Mouse (Mus musculus) kidney, adult 8-10 months (tissue): Measurements from ENCODE around the gene Trit1.
"Not testable (repeated sequence)": the region's sequence is repeated elsewhere in the genome, so short reads cannot be mapped to it uniquely, and the experiment has no call there.

Source experiments
- DNase-seq, 2 experiments: peaks; one replicate each; pipeline ENCODE4 v3.0.0; 2022

Gene Trit1

DNA sequence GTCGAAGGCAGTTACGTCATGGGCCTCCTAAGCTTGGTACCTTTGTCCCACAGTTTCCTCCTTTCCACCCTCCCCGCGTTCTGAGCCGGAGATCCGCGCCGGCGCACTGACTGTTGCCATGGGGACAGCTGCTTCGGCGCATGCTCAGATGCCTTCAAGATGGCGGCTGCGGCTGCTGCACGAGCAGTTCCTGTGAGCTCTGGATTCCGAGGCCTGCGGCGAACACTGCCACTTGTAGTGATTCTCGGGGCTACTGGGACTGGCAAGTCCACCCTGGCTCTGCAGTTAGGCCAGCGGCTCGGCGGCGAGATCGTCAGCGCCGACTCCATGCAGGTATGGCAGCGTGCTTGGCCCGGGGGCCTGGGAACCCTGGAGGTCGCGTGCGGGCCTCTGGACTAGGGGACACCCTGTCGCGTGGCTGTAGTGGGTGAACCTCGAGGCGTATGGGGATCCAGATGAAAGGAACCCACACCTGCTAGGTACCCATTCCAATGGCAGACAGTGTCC is at the start of gene Trit1:
Gene Trit1 (plus strand): TSS at position 147 of the 507 bp plus-strand sequence.
- DNase-seq = peak; percentile 92 to 95

DNA sequence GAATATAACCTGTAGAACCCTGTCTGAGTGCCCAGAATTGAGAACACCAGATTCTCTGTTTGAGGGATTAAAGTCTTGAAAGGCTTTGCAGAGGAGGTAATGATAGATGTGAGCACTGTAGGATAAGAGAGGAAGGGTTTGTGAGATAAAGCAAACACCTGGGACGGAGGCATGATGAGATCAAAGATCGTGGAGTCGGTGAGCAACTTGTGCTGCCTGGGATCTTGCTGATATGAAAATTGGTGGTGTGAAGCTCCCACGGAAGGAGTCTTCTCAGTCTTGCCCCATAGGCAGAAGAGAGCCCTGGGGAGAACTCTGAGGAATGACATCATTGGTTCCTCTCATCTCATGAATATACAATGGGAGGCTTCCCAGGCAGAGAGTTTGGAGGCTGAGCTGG is 48.3 kb upstream of the Trit1 start:
- no peak for DNase-seq

DNA sequence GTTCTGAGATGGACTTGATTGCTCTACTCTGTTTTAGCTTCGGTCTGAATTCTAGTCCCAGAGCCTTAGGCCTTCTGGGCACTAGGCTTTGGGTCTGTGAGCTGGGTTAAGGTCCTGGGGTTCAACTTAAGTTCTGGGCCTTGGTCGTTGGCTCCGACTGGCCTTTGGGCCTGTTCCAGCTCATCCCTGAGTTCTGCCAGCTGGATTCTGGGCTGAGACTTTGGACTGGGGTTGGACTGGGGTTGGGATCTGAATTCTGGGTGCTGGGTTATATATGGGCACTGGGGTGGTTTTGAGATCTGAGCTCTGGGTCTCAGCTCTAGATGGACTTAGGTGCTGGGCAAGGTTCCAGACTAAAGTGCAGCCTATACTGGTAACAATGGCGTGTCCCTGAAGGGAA is 45.2 kb upstream of the Trit1 start:
- peak; percentile 84 to 90 for DNase-seq

DNA sequence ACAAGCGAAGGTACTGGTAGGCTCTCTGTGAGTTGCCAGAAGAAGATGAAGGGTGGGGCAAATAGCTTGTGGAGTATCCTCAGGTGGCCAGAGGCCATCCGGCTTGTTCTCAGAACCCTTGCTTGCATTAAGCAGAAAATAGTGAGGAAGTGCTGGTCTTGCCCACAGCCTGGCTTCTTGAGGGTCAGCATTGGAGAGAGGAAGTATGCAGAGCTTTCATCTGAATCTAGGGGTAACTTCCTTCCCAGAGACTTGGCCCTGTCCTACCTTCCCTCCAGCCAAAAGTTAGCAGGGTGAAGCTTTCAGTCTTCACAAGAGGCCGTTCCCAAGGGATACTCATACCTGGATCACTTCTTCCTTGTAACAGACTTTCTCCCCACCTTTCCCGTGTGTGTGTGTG is 44.8 kb upstream of the Trit1 start:
- DNase-seq = no peak

DNA sequence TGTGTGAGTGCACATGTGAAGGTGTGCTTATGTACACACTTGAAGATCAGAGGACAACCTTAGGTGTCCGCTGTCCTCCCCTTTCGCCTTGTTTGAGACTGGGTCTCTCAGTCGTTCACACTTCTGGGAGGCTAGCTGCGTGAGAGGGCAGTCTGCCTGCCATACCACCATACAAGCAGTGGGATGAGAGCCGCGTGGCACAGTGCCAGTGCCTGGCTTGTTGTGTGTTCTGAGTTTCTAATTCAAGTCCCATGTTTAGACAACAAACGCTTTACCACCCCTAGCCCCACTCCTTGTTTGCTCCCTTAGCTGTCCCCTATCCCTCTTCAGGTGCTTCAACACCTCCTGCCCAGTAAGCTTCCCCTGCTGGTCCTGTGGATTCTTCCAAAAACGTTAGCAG is 44.3 kb upstream of the Trit1 start:
- no peak for DNase-seq

DNA sequence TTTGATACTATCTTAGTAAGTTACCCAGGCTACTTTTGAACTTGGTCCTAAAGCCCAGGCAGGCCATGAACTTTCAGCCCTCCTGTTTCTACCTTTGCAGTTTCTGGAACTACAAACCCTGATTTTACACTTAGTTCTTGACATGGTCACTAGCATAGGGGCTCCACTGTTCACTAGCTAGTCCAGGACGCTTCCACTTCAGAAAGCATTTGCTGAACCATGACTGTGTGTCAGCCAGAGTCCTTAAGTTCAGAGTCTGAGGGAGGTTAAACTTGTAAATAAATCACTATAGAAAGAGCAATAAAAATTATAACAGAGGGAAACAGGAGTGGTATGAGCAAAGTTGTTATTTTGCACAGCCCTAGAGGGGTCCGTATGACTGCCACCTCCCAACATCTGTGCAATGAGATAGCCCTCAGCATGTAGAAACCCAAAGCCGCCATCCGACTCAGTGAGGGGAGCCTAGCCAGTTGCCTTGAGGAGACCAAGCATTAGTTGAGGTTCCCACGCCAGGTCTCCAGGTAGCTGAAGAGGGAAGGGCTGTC is 41.3 kb upstream of the Trit1 start:
- peak; percentile 49 to 71 for DNase-seq

DNA sequence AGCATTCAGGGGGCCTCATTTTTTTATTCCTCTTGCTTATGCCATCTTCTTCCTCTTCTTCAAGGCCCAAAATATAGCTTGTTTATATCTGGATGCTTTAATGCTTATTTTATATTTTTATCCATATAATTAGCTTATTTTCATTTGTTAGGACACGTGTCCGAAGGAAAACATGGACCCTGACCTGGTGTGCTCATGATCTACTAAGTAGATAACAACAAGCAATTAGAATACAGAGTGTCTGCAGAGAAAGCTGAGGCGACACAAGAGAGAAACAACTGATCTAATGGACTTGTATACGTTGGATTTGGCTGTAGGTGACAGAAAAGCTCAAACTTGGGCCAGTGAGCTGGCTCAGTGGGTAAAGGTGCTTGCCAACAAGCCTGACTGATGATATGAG is 39.5 kb upstream of the Trit1 start:
- no peak for DNase-seq

DNA sequence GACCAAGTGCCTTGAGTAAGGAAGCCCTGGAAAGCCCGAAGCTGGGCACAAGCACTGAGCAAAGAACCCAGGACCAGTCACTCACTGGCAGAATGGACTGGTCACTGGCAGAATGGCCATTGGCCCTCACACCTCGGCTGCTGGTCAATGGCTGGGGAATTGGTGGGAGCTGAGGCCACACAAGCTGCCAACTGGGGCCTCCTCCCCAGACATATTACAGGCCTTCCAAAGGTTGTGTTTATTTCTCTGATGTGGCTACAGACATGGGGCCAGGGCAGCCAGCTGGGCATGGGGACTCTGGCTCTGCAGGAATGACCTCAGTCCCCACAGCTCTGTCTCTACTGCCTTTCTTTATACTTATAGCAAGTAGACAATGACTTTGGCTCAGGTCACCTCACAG is 37.5 kb upstream of the Trit1 start:
- DNase-seq = no peak

DNA sequence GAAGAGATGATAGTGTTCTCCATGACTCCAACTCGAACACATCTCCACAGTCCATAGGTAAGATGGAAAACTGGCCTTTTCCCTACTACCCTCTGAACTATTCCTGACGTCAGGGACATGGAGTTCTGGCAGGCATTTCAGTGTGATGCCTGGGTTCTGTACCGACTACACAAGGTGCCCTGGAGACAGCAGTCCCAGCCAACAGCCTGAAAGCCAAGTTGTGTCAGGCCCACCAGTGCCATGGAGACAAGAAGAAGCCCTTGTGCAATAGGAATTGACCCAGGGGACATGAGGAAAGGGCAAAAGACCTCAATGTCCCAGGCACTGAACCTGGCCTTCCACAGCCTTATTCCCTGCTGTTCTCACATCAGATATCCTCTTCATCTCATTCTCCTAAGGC is 36.6 kb upstream of the Trit1 start:
- no peak for DNase-seq

DNA sequence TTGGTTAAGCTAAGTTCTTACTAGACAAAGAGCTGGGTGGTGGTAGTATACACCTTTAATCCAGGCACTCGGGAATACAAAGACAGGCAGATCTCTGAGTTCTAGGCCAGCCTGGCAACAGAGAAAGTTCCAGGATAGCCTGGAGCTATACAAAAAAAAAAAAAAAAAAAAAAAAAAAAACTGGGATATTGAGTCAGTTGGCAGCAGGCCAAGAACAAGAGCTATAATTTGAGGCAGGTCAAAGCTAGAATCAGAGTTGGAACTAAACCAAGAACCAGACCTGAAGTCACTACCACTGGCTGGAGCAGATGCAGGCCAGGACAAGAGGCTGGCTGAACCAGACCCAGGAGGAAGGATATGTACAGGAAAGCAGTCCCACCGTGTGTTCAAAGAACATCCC is 35.7 kb upstream of the Trit1 start:
- no peak for DNase-seq

DNA sequence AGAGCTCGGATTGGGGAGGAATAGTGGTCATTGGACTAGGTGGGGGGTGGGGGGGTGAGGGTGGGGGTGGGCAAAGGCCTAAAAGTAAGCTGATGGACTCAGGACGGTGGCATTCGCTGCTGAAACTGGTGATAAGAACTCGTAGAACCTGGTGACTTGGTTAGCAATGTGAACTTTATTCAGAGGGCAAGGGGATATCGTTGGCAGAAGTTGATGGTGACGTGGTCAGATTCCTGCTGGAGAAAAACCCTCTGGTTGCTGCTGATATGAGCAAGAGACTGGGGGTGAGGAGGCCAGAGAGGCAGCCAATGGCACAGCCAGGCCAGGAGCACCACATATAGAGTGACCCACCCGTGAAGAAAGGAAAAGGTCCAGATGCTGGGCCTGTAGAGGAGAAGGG is 35.2 kb upstream of the Trit1 start:
- no peak for DNase-seq

DNA sequence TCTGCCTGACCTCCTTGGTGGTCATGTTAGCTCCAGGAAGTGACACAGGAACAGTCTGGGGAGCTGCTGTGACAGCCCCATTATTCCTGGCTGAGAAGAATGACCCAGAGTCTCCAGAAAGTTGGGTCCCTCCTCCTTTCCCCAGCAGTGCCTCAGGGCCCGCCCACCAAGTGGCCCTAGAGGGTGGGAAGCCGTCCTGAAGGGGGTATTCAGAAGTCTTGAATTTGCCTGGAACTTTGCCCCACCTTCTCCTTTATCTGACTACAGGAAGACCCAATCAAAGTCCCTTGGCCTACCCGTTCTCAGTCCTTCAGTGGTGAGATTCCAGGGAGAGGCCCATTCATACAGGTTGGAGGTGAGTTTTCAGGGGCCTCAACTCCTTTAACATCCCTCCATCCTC is 34.5 kb upstream of the Trit1 start:
- no peak for DNase-seq

DNA sequence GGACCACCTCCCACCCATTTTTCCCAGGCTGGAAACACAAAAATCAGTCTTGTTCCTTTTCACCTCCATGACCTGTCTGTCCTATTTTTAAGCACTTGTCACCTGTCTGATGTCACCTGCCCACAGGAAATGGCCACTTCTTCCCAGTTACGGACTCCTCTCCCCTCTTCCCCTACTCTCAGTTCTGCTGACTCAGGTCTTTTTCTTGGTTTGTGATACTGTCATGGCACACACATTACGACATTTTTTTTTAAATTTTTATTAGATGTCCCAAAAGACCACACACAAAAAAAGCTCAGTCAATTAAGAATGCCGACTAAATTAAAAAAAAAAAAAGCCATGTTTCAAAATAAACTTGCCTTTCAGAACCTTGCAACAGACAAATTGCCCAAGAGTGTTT is 33.9 kb upstream of the Trit1 start:
- DNase-seq = no peak

DNA sequence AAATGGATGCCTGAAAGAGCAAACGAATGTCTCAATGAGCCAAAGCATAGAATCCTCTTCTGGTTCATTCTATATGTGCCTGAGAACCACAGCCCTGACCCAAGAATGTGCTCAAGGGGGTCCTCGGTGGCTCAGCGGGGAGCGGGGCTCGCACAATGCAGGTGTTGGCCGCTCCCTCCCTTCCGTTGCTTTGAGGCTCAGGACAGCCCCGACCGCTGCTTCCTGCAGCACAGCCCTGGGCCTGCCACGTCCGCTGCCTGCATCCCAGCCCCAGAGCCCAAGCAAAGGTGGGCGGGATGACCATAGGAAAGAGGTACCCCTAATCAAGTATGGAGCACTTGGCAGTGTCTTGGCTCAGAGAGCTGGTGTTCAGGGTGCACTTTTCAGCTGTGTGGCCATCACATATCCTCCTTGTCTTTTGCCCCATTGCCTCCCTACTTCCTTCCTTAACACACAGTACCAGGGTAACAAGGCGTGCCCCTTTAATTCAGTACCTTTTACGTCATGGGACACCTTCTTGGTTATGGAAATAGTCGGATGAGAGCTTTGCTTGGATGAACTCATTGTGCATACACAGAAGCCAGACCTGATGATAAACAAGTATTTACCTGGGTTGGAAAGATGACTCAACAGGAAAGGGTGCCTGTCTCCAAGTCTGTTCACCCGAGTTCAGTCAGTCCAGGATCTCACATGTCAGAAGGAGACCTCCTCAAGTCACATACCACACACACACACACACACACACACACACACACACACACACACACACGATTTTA is 32.7 kb upstream of the Trit1 start:
- no peak for DNase-seq

DNA sequence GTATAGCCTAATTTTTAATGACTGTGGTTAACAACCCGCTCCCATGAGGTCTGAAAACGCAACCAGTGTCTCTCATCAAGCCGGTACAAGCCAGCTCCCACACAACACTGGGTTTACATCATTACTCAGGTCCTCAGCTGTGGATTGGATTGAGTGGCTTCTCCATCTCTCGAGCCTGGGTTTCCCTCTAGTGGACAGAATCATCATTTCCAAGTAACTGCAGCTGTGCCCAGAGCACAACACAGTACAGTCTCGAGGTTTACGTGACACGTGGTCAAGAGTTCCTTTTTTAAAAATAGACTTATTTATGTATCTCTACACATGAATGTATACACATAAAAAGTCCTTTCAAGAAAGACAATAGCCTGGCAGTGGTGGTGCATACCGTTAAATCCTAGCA is 31.3 kb upstream of the Trit1 start:
- DNase-seq = peak; percentile 61 to 65

DNA sequence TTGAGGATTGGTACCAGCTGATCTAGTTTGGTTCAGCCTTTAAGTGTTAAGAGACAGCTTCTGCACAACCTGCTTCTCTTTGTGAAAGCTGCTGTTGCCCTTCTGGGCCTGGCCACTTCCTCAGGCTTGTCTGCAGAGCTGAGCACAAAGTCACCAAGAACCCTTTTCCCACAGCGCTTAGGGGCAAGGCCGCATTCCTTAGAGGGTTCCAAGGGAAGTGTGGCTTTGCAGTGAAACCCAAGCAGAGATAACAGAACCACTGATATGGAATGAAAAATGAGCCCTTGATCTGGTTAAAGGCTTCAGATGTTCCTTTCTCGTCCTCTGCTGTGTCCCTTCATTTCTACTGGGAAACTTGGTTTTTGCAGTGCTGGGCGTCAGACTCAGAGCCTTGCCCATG is 29.0 kb upstream of the Trit1 start:
- DNase-seq = no peak

DNA sequence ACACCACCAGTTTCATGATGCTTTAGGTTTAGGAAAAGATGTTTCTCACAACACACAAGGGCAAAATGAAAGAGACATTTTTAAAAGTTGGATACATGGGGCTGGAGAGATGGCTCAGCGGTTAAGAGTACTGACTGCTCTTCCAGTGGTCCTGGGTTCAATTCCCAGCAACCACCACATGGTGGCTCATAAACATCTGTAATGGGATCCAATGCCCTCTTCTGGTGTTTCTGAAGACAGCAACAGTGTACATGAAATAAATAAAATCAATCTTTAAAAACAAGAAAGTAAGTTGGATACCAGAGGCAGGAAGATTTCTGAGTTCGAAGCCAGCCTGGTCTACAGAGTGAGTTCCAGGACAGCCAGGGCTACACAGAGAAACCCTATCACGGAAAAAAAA is 28.4 kb upstream of the Trit1 start:
- DNase-seq = not testable (repeated sequence)

DNA sequence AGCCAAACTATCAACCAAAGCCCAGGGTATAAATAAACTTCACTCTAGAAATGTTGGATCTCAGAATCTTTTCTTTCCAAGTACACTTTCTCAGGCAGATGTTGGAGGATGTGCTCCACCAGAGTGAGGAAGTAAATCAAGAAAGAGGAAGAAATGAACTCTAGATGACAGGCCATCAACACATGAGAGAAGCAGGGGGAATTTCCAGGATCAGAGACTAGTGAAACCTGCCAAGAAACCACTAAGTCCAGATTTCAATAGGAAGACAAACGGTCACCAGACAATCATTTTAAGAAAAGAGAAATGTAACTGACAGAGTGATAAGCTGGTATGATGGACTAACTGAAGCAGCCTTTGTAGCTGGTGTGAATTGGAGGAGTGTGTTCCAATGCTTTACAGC is 25.2 kb upstream of the Trit1 start:
- DNase-seq = no peak

DNA sequence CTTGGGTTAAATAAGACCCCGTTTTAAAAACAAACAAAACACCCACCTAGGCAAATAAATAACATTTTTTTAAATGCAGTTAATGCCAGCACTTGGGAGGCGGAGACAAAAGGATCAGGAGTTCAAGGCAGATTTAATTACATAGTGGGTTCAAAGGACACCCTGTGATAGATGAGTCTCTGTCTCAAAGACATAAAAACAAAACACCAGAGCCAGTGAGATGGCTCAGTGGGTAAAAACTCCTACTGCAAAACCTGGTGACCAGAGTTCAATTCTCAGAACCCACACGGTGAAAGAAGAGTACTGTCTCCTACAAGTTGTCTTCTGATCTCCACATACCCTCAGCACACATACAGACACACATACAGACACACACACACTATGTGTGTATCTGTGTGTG is 24.1 kb upstream of the Trit1 start:
- DNase-seq = peak in 1 of 2 experiments; percentile 19

DNA sequence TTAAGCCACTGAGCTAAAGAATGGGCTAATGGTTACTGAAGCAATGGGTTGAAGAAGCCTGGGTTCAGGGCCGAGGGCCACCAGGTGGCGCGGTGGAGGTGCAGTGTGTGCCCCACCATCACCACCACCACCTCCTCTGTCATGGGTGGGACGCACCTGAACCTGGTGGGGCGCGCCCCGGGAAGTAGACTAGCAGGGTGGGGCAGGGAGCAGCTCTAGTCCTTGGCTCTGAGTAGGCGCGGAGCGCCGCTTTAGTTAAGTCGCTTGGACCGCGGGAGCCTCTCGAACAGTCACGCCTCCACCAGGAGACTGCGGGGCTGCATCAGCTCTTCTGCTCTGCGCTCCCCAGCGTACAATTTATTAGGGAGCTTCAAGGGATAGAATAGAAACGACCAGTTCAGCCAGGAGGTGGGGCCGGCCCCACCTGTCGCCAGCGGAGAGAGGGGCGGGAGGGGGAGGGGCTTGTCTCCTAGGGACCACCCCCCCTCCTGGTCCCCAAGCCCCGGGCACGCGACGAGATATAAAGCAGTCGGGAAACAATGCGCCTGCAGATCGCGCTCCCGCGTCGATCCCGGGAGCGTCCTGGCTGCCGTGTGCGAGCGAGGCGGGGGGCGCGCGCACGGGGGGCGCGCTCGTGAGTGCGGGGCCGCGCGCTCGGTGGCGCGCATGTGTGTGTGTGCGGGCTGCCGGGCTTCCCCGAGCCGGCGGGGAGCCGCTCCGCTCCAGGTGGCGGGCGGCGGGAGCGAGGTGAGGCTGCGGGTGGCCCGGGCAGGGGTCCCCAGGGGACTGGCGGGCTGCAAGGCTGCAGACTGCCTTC is 20.8 kb upstream of the Trit1 start, which contains the start of gene Mycl:
Gene Mycl (plus strand): TSS at position 249 of the 817 bp plus-strand sequence.
- peak; percentile 64 to 86 for DNase-seq

DNA sequence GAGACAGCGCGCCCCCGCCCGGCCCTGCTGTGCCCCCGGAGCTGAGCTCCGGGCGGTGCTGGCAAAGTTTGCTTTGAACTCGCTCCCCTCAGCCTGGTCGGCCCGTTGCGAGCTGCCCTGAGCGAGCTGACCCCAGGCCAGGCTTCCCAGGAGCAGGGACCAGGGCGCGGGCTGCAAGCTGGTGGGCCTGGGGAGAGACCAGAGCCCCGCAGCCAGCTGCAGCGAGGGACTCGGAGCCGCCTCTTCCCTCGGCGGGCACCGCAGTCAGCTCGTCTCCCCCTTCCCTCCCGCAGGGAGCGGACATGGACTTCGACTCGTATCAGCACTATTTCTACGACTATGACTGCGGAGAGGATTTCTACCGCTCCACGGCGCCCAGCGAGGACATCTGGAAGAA is 20.2 kb upstream of the Trit1 start:
- DNase-seq = peak in 1 of 2 experiments; percentile 38

DNA sequence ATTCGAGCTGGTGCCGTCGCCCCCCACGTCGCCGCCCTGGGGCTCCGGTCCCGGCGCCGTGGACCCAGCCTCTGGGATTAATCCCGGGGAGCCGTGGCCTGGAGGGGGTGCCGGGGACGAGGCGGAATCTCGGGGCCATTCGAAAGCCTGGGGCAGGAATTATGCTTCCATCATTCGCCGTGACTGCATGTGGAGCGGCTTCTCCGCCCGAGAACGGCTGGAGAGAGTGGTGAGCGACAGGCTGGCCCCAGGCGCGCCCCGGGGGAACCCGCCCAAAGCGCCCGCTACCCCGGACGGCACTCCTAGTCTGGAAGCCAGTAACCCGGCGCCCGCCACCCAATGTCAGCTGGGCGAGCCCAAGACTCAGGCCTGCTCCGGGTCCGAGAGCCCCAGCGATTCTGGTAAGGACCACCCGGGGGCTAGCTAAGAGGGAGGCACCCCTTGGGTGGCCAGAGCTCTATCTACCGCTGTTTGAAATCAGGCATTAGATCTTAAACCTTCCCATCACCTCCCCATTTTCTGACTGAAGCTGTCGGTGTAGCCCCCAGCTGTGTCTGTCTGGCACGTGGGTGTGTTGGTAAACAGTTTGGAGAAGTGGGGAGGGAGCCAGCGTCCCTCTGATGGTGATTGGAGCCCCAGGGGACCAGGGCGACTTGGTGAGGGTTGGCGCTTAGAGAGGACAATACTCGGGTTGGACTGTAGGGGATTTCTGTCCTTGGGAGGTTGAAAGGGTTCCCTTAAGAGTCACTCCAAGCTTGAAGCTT is 19.6 kb upstream of the Trit1 start:
- DNase-seq = no peak
